Mouse (Mus musculus): ENCODE data around the gene Gbx1.
"Not testable (repeated sequence)": the region's sequence is repeated elsewhere in the genome, so short reads cannot be mapped to it uniquely, and the experiment has no call there.

Gene Gbx1
- long read RNA-seq, experiment 1 = 0 reads
- long read RNA-seq, experiment 2 = 0 reads

- intact Hi-C loops (cut with DNase I) = no loop called here
Measured at GRCm38 (mm10) chr5:24526889-24527230, at the start of gene Gbx1. Gbx1 (minus strand) TSS chr5:24527202.

GRCm38 (mm10) chr5:24576801-24577182, 49.8 kb upstream of the Gbx1 start:
- intact Hi-C loops (cut with DNase I) = no loop called here

GRCm38 (mm10) chr5:24575948-24576347, 48.9 kb upstream of the Gbx1 start:
- intact Hi-C loops (cut with DNase I) = no loop called here

GRCm38 (mm10) chr5:24556709-24557108, 29.7 kb upstream of the Gbx1 start, which contains the start of gene 4931409K22Rik:
4931409K22Rik (minus strand) TSS chr5:24556809.
- intact Hi-C loops (cut with DNase I) = no loop called here

- intact Hi-C loops (cut with DNase I) = not testable (repeated sequence)
Measured at GRCm38 (mm10) chr5:24555335-24555734, 28.3 kb upstream of the Gbx1 start.

GRCm38 (mm10) chr5:24553621-24554244, 26.7 kb upstream of the Gbx1 start:
- intact Hi-C loops (cut with DNase I) = no loop called here

- intact Hi-C loops (cut with DNase I) = no loop called here
Measured at GRCm38 (mm10) chr5:24551317-24551688, 24.3 kb upstream of the Gbx1 start.

- intact Hi-C loops (cut with DNase I) = no loop called here
Measured at GRCm38 (mm10) chr5:24550598-24551316, 23.8 kb upstream of the Gbx1 start.

GRCm38 (mm10) chr5:24542643-24543042, 15.6 kb upstream of the Gbx1 start:
- intact Hi-C loops (cut with DNase I) = no loop called here

- intact Hi-C loops (cut with DNase I) = no loop called here
Measured at GRCm38 (mm10) chr5:24541144-24541569, 14.2 kb upstream of the Gbx1 start.

- intact Hi-C loops (cut with DNase I) = no loop called here
Measured at GRCm38 (mm10) chr5:24540387-24541143, 13.6 kb upstream of the Gbx1 start, which contains the start of gene Asb10. Asb10 (minus strand) TSS chr5:24540978.

GRCm38 (mm10) chr5:24539571-24540296, 12.7 kb upstream of the Gbx1 start:
- intact Hi-C loops (cut with DNase I) = no loop called here

- intact Hi-C loops (cut with DNase I) = no loop called here
Measured at GRCm38 (mm10) chr5:24537618-24538017, 10.6 kb upstream of the Gbx1 start.

- intact Hi-C loops (cut with DNase I) = no loop called here
Measured at GRCm38 (mm10) chr5:24536511-24536910, 9.5 kb upstream of the Gbx1 start.

- intact Hi-C loops (cut with DNase I) = no loop called here
Measured at GRCm38 (mm10) chr5:24535731-24536130, 8.7 kb upstream of the Gbx1 start.

- intact Hi-C loops (cut with DNase I) = loop anchor here (5.0 kb wide), 2 partner anchors 58 to 118 kb away; no protein-coding TSS in a partner anchor
Measured at GRCm38 (mm10) chr5:24534292-24534691, 7.3 kb upstream of the Gbx1 start.

GRCm38 (mm10) chr5:24533391-24533790, 6.4 kb upstream of the Gbx1 start:
- intact Hi-C loops (cut with DNase I) = loop anchor here (5.0 kb wide), 2 partner anchors 59 to 119 kb away; no protein-coding TSS in a partner anchor

- intact Hi-C loops (cut with DNase I) = loop anchor here (5.0 kb wide), 2 partner anchors 62 to 122 kb away; no protein-coding TSS in a partner anchor
Measured at GRCm38 (mm10) chr5:24530042-24530689, 3.2 kb upstream of the Gbx1 start.

GRCm38 (mm10) chr5:24527780-24528179, 778 bp upstream of the Gbx1 start:
- intact Hi-C loops (cut with DNase I) = no loop called here

- intact Hi-C loops (cut with DNase I) = no loop called here
Measured at GRCm38 (mm10) chr5:24526190-24526888, 663 bp downstream of the Gbx1 start.

All from adrenal gland (tissue).